Comparison of ENCODE assay signal across 16 mouse cellular contexts in the genomic region with DNA sequence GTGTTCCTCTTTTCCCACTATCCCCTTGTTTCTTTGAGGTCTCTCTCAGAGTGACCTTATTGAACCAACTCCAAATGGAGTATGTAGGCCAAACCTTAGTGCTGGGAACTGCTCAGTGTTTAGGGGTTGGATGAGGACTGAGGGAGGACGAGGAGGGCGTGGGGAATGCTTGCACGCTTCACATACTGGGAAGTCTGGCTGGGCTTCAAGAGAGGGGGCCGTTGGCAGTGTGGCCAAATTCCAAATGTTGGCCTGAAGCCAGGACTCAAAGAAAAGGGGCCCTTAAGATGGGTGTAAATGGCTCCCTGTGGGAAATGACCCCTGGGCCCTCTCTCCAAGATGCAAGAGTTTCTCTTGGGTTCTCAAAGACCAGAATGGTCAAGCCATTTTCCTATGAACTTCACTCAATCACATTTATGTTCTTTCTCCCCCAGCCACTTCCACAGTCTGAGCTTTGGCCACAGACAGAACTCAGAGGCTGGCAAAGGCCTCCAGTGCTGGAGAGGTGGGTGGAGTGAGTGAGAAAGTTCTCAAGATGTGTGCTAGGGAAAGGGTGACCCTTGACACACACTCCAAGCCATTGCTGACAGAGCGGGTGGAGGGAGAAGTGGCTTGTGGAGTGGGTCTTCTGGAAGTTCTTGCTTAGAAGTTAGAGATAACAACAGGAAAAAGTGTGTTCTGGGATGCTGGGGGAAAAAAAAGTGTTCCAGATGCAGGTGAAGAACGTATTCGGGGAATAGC. TPM values are rescaled to one million over a fixed set of nuclear protein-coding genes. Genes with fewer than 3 reads are reported as not detected.
A peak's percentile ranks its signal among the peaks of the same experiment; 100 is the strongest.
DNase-seq lines count a peak whose midpoint lies in the region; ATAC-seq and TF ChIP-seq lines count a peak whose summit lies in the region.
"Had no signal": no experiment of that assay in that cellular context is flagged by ENCODE, and none has a peak within 500 bp of the region (broad histone marks: within the 10 kb centered on the region; RNA-seq: fewer than 3 reads in every experiment).

No protein-coding gene starts in this region.

- no peak overlapping the region for H3K4me2 ChIP-seq in forebrain, postnatal 0 days (ENCODE audit: low read depth)
- H3K4me2 ChIP-seq in lung, embryonic 14.5 days, result no peak overlapping the region
- H3K4me2 ChIP-seq in intestine, embryonic 15.5 days (replicated peaks), result no peak overlapping the region

- peak; percentile 33 for DNase-seq in forebrain, postnatal 0 days
- DNase-seq in forebrain, embryonic 10.5 days (ENCODE audit: extremely low spot score, low spot score), result no peak
- DNase-seq in kidney, adult 9 months, result peak; percentile 50
- DNase-seq in kidney, adult 8-10 months, result no peak
- DNase-seq in adipocyte (ENCODE audit: low spot score), result peak; percentile 82
- peak; percentile 55 for DNase-seq in lung, embryonic 14.5 days
- DNase-seq in T-cell, adult 2 months (ENCODE audit: low spot score), result no peak
- DNase-seq: gastrocnemius, postnatal 36 days; right cerebral cortex, postnatal 14 days had no signal

- WGBS in forebrain, postnatal 0 days, result 46% methylated on average over 7 of the region's 7 CpGs
- WGBS in forebrain, embryonic 10.5 days, result 79% methylated on average over 7 of the region's 7 CpGs
- 36% methylated on average over 7 of the region's 7 CpGs for WGBS in lung, embryonic 14.5 days
- 68% methylated on average over 7 of the region's 7 CpGs for WGBS in intestine, embryonic 15.5 days

- no peak for TF ChIP-seq CTCF in forebrain, postnatal 0 days (IDR thresholded peaks at IDR 0.05; ENCODE audit: low read depth)
- TF ChIP-seq CTCF in lung, embryonic 14.5 days (IDR thresholded peaks at IDR 0.05; ENCODE audit: low read depth), result no peak

- H3K4me1 ChIP-seq in forebrain, postnatal 0 days (ENCODE audit: insufficient read depth), result no peaks in the 10 kb centered on the region
- H3K4me1 ChIP-seq in forebrain, embryonic 10.5 days, result peaks cover 15% of the 10 kb centered on the region
- no peaks in the 10 kb centered on the region for H3K4me1 ChIP-seq in lung, embryonic 14.5 days (ENCODE audit: insufficient read depth)
- H3K4me1 ChIP-seq in intestine, embryonic 15.5 days (replicated peaks), result peaks cover 10% of the 10 kb centered on the region

- no peaks in the 10 kb centered on the region for H3K9me3 ChIP-seq in forebrain, postnatal 0 days (ENCODE audit: low read length)
- H3K9me3 ChIP-seq in forebrain, embryonic 10.5 days, result no peaks in the 10 kb centered on the region
- no peaks in the 10 kb centered on the region for H3K9me3 ChIP-seq in lung, embryonic 14.5 days (ENCODE audit: low read depth, low read length)
- no peaks in the 10 kb centered on the region for H3K9me3 ChIP-seq in intestine, embryonic 15.5 days
- H3K9me3 ChIP-seq: megakaryocyte, embryonic 14.5 days had no signal

- H3K4me3 ChIP-seq in forebrain, postnatal 0 days (ENCODE audit: low read depth, low read length), result no peak overlapping the region
- no peak overlapping the region for H3K4me3 ChIP-seq in forebrain, embryonic 10.5 days
- H3K4me3 ChIP-seq in lung, embryonic 14.5 days (ENCODE audit: low read depth, low read length), result no peak overlapping the region
- H3K4me3 ChIP-seq in intestine, embryonic 15.5 days (replicated peaks), result no peak overlapping the region
- H3K4me3 ChIP-seq: megakaryocyte, embryonic 14.5 days had no signal

- peaks cover 31% of the 10 kb centered on the region for H3K27me3 ChIP-seq in forebrain, postnatal 0 days (ENCODE audit: insufficient read depth, low read length)
- H3K27me3 ChIP-seq in forebrain, embryonic 10.5 days (ENCODE audit: poor library complexity, severe bottlenecking), result peaks cover 77% of the 10 kb centered on the region
- peaks cover 37% of the 10 kb centered on the region for H3K27me3 ChIP-seq in lung, embryonic 14.5 days (ENCODE audit: insufficient read depth, low read length)
- H3K27me3 ChIP-seq in intestine, embryonic 15.5 days (replicated peaks), result peaks cover 41% of the 10 kb centered on the region

- no peaks in the 10 kb centered on the region for H3K36me3 ChIP-seq in forebrain, postnatal 0 days (ENCODE audit: insufficient read depth)
- no peaks in the 10 kb centered on the region for H3K36me3 ChIP-seq in forebrain, embryonic 10.5 days (replicated peaks)
- H3K36me3 ChIP-seq in lung, embryonic 14.5 days (ENCODE audit: insufficient read depth), result no peaks in the 10 kb centered on the region
- no peaks in the 10 kb centered on the region for H3K36me3 ChIP-seq in intestine, embryonic 15.5 days

- ATAC-seq in forebrain, postnatal 0 days, result no peak
- peak; percentile 12; the same call in 1 of the 2 replicates for ATAC-seq in lung, embryonic 14.5 days (ENCODE audit: insufficient read depth)
- no peak for ATAC-seq in intestine, embryonic 15.5 days
- ATAC-seq: inflammation-experienced regulatory T-cells, adult 6 months had no signal

- no peak overlapping the region for H3K9ac ChIP-seq in forebrain, postnatal 0 days
- no peak overlapping the region for H3K9ac ChIP-seq in lung, embryonic 14.5 days
- no peak overlapping the region for H3K9ac ChIP-seq in intestine, embryonic 15.5 days

- no peak overlapping the region for H3K27ac ChIP-seq in forebrain, postnatal 0 days (ENCODE audit: low read depth, low read length)
- H3K27ac ChIP-seq in forebrain, embryonic 10.5 days, result no peak overlapping the region
- H3K27ac ChIP-seq in lung, embryonic 14.5 days (ENCODE audit: low read depth), result no peak overlapping the region
- no peak overlapping the region for H3K27ac ChIP-seq in intestine, embryonic 15.5 days

RNA-seq across cellular contexts. Expression of a gene that starts 3.8 kb away (rescaled TPM):
- 7.7 and 12.7 TPM in 2 replicates for total RNA-seq in forebrain, postnatal 0 days (2014; rRNA removed)
- polyA plus RNA-seq in forebrain, postnatal 0 days (2015; fragmentation: Nextera tagmentation; extraction: Ambion mirVana), result 5.8 and 7.7 TPM in 2 replicates
- polyA plus RNA-seq in forebrain, embryonic 10.5 days (2016; fragmentation: Nextera tagmentation; extraction: Ambion mirVana), result 0.15 and 0.36 TPM in 2 replicates
- polyA plus RNA-seq in lung, embryonic 14.5 days (2014; fragmentation: Nextera tagmentation; extraction: Ambion mirVana), result 1.5 and 2.1 TPM in 2 replicates
- 2.9 and 3.8 TPM in 2 replicates for polyA plus RNA-seq in intestine, embryonic 15.5 days (2015; fragmentation: Nextera tagmentation; extraction: Ambion mirVana)

RNA-seq across cellular contexts. Expression of a gene that starts 6.0 kb away (rescaled TPM):
- total RNA-seq in forebrain, postnatal 0 days (2014; rRNA removed), result 120 and 149 TPM in 2 replicates
- polyA plus RNA-seq in forebrain, postnatal 0 days (2015; fragmentation: Nextera tagmentation; extraction: Ambion mirVana), result 246 and 305 TPM in 2 replicates
- polyA plus RNA-seq in forebrain, embryonic 10.5 days (2016; fragmentation: Nextera tagmentation; extraction: Ambion mirVana), result 166 and 178 TPM in 2 replicates
- polyA plus RNA-seq in lung, embryonic 14.5 days (2014; fragmentation: Nextera tagmentation; extraction: Ambion mirVana), result 175 and 180 TPM in 2 replicates
- 194 and 203 TPM in 2 replicates for polyA plus RNA-seq in intestine, embryonic 15.5 days (2015; fragmentation: Nextera tagmentation; extraction: Ambion mirVana)

RNA-seq across cellular contexts. Expression of a gene that starts 7.1 kb away (rescaled TPM):
- total RNA-seq in forebrain, postnatal 0 days (2014; rRNA removed), result 4.1 and 5.8 TPM in 2 replicates
- polyA plus RNA-seq in forebrain, postnatal 0 days (2015; fragmentation: Nextera tagmentation; extraction: Ambion mirVana), result 6.9 and 10.2 TPM in 2 replicates
- polyA plus RNA-seq in forebrain, embryonic 10.5 days (2016; fragmentation: Nextera tagmentation; extraction: Ambion mirVana), result 11.0 and 12.8 TPM in 2 replicates
- 10.5 and 12.5 TPM in 2 replicates for polyA plus RNA-seq in lung, embryonic 14.5 days (2014; fragmentation: Nextera tagmentation; extraction: Ambion mirVana)
- polyA plus RNA-seq in intestine, embryonic 15.5 days (2015; fragmentation: Nextera tagmentation; extraction: Ambion mirVana), result 11.7 and 12.0 TPM in 2 replicates

RNA-seq across cellular contexts. Expression of a gene that starts 29.0 kb away (rescaled TPM):
- 11.7 and 25.2 TPM in 2 replicates for total RNA-seq in forebrain, postnatal 0 days (2014; rRNA removed)
- polyA plus RNA-seq in forebrain, postnatal 0 days (2015; fragmentation: Nextera tagmentation; extraction: Ambion mirVana), result 168 and 188 TPM in 2 replicates
- 179 and 184 TPM in 2 replicates for polyA plus RNA-seq in forebrain, embryonic 10.5 days (2016; fragmentation: Nextera tagmentation; extraction: Ambion mirVana)
- 458 and 459 TPM in 2 replicates for polyA plus RNA-seq in lung, embryonic 14.5 days (2014; fragmentation: Nextera tagmentation; extraction: Ambion mirVana)
- 708 and 725 TPM in 2 replicates for polyA plus RNA-seq in intestine, embryonic 15.5 days (2015; fragmentation: Nextera tagmentation; extraction: Ambion mirVana)

RNA-seq across cellular contexts. Expression of a gene that starts 31.0 kb away (rescaled TPM):
- not detected in 2 replicates for total RNA-seq in forebrain, postnatal 0 days (2014; rRNA removed)
- polyA plus RNA-seq in forebrain, postnatal 0 days (2015; fragmentation: Nextera tagmentation; extraction: Ambion mirVana), result not detected in 2 replicates
- polyA plus RNA-seq in forebrain, embryonic 10.5 days (2016; fragmentation: Nextera tagmentation; extraction: Ambion mirVana), result not detected in 2 replicates
- polyA plus RNA-seq in lung, embryonic 14.5 days (2014; fragmentation: Nextera tagmentation; extraction: Ambion mirVana), result not detected in 2 replicates
- polyA plus RNA-seq in intestine, embryonic 15.5 days (2015; fragmentation: Nextera tagmentation; extraction: Ambion mirVana), result 12.0 and 12.3 TPM in 2 replicates
- total RNA-seq: left cerebral cortex, adult 8-10 months had no signal
- polyA plus RNA-seq: embryonic facial prominence, embryonic 11.5 days; forebrain, embryonic 11.5 days; inflammation-experienced regulatory T-cells, adult 6 months; neural tube, embryonic 11.5 days had no signal

Comparison
In these comparisons a context has a peak if more than half of its experiments do, and no peak if none do; other contexts are left out.
1. DNase-seq: peak in forebrain, postnatal 0 days (single experiment), kidney, adult 9 months (single experiment), adipocyte (single experiment) and lung, embryonic 14.5 days (single experiment); none in forebrain, embryonic 10.5 days (single experiment), kidney, adult 8-10 months (0 of 2) and T-cell, adult 2 months (single experiment).